Mouse (Mus musculus) liver, embryonic 11.5 days (tissue): ENCODE measurements at regions not wholly inside any gene's neighbourhood (a gene's known extent, or its start where the extent isn't known, plus 50 kb on each side); places are given as distances from the start of the nearest gene placed in this dataset.

ENCODE experiments used
- ATAC-seq: fragments of 200-750 bp; cut with Nextera tagmentation; replicated peaks from 2 replicates; pipeline ENCODE4 v1.8.0; 2017; ENCODE audit warnings: moderate number of reproducible peaks, mild to moderate bottlenecking, moderate TSS enrichment, moderate library complexity; ENCODE audit not compliant: low FRiP score
- DNase-seq: peaks from one replicate; pipeline ENCODE4 v3.0.0-alpha.2; 2017; ENCODE audit warnings: low spot score
- H3K27ac ChIP-seq: fragments of 300-500 bp; sonication (generic); 2 replicates; pipeline ENCODE4 v1.5.1; 2014; ENCODE audit warnings: mild to moderate bottlenecking, low read depth, low read length, control low read depth
- H3K27me3 ChIP-seq: fragments of 300-500 bp; sonication (generic); replicated peaks from 2 replicates; pipeline ENCODE4 v1.6.1; 2014; ENCODE audit warnings: low read length, mixed read lengths; ENCODE audit not compliant: control insufficient read depth, insufficient read depth
- H3K36me3 ChIP-seq: fragments of 300-500 bp; sonication (generic); 2 replicates; pipeline ENCODE4 v1.6.1; 2014; ENCODE audit warnings: mild to moderate bottlenecking, low read length, moderate library complexity, mixed read lengths; ENCODE audit not compliant: control insufficient read depth, insufficient read depth
- H3K4me1 ChIP-seq: fragments of 300-500 bp; sonication (generic); replicated peaks from 2 replicates; pipeline ENCODE4 v1.6.1; 2014; ENCODE audit warnings: low read length, mixed read lengths; ENCODE audit not compliant: control insufficient read depth, insufficient read depth
- H3K4me2 ChIP-seq: fragments of 300-500 bp; sonication (generic); 2 replicates; pipeline ENCODE4 v1.6.1; 2014; ENCODE audit warnings: mild to moderate bottlenecking, control low read depth, moderate library complexity
- H3K4me3 ChIP-seq: fragments of 300-500 bp; sonication (generic); 2 replicates; pipeline ENCODE4 v1.5.1; 2014; ENCODE audit warnings: low read depth, low read length, control low read depth
- H3K9ac ChIP-seq: fragments of 300-500 bp; sonication (generic); 2 replicates; pipeline ENCODE4 v1.6.1; 2014; ENCODE audit warnings: low read depth, low read length, control low read depth
- H3K9me3 ChIP-seq: fragments of 300-500 bp; sonication (generic); 2 replicates; pipeline ENCODE4 v1.6.1; 2016; ENCODE audit warnings: low read length, inconsistent platforms, mixed read lengths; ENCODE audit not compliant: control insufficient read depth
- WGBS: fragments of 180-500 bp; shearing (Covaris S2); extraction: QIAGEN DNeasy Blood & Tissue Kit; methylation state at CpG from one replicate; pipeline ENCODE4 v1.1.7; 2014; 5-methylcytosine and 5-hydroxymethylcytosine counted together

DNA sequence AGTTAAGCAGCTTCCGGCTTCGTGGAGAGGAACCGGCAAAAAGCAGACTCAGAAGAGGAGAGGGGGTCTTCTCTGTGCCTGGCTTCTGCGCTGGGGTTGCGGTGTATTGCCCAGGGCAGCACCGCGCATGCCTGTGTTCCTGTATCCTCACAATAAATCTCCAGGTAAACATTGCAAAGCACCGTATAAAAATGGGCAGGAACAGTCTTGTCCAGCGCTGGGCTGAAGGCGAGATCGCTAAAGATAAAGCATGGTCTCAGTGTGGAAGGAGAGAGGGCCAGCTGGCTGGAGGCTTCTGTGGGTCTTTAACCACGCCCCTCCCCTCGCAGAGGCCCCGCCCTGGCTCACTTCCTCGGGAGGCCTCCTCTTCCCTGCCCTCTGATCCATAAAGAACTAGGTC is 269.1 kb downstream of the Zfp704 start:
- peak overlapping the region; percentile 30 for H3K4me3 ChIP-seq
- H3K4me2 ChIP-seq: peak overlapping the region; percentile 71
- no peak overlapping the region for H3K27ac ChIP-seq
- H3K27me3 ChIP-seq: peaks cover 5% of the 10 kb centered on the region; the same call in 1 of the 2 replicates
- no peaks in the 10 kb centered on the region for H3K9me3 ChIP-seq
- 2% methylated on average over 15 of the region's 15 CpGs for WGBS
- peaks cover 3% of the 10 kb centered on the region; the same call in 1 of the 2 replicates for H3K4me1 ChIP-seq
- DNase-seq (no peak), ATAC-seq (peak; percentile 51; the same call in 1 of the 2 replicates)
- no peak overlapping the region for H3K9ac ChIP-seq
- H3K36me3 ChIP-seq: no peaks in the 10 kb centered on the region

DNA sequence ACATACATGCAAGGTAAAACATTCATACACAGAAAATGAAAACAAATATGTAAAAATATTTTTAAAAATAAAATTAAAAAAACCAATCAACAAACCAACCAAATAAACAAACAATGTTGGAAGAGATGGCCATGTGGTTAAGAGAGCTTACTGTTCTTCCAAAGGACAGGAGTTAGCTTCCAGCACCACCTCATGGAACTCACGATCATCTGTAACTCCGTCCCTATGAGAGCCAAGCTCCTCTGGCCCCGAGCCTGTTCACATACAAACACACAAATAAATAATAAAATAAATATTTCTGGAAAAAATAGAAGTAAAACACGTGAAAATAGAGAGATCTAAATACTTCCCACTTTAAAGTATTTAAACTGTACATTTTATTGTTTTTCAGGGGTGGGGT is 269.5 kb downstream of the Zfp704 start:
- Histone ChIP-seq H3K4me2 (peak overlapping the region; percentile 71), H3K4me1 (peaks cover 3% of the 10 kb centered on the region; the same call in 1 of the 2 replicates), H3K9ac (no peak overlapping the region), H3K27me3 (peaks cover under 1% of the 10 kb centered on the region; the same call in 1 of the 2 replicates), H3K4me3 (peak overlapping the region; percentile 30), H3K36me3 (no peaks in the 10 kb centered on the region), H3K9me3 (no peaks in the 10 kb centered on the region), H3K27ac (no peak overlapping the region)
- 32% methylated on average over 4 of the region's 4 CpGs for WGBS
- DNase-seq: no peak
- ATAC-seq: no peak

DNA sequence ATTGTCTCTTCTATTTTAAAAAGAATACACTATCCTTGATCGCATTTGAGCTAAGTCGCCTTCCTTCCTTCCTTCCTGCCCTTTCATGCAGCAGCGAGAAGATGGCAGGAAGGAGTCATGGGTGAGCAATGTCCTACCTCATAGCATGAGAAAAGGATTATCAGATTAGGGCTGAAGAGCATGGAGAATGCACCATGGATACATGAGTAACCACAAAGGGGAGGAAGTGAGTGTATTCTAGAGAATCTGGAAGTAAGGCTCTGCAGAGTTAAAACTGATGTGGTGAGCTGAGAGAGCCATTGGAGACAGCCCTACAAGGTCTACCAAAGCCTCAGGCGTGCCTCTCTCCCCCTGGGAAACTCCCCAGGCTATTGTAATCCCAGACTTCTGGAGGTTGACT is 270.2 kb downstream of the Zfp704 start:
- WGBS: 48% methylated on average over 4 of the region's 4 CpGs
- peaks cover 3% of the 10 kb centered on the region; the same call in 1 of the 2 replicates for H3K4me1 ChIP-seq

DNA sequence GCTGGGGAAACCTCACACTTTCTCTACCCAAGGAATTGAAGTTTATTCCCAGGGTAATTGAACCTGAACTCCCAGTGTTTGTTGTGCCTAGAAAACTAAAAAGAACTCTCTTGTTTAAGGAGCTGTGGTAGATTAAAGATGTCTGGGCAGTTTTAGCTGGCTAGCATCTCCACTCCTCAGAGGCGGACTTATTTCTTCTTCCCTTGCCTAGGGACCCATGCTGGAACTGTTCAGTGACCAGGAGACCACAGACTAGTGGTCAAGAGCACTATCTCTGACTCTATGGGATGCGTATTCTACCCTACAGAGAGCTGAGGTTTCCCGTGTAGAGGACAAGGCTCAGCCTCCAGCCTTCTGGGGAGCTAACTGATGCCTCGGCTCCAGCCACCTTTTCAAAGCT is 274.3 kb downstream of the Zfp704 start:
- H3K36me3 ChIP-seq: no peaks in the 10 kb centered on the region
- no peaks in the 10 kb centered on the region for H3K9me3 ChIP-seq
- H3K4me1 ChIP-seq: peaks cover 3% of the 10 kb centered on the region
- H3K4me2 ChIP-seq: no peak overlapping the region
- no peaks in the 10 kb centered on the region for H3K27me3 ChIP-seq
- no peak overlapping the region for H3K27ac ChIP-seq
- H3K9ac ChIP-seq: no peak overlapping the region
- H3K4me3 ChIP-seq: no peak overlapping the region
- ATAC-seq (no peak), DNase-seq (no peak)
- WGBS: 56% methylated on average over 4 of the region's 4 CpGs

More for the DNA sequence above, 270.2 kb downstream of the Zfp704 start:
- Histone ChIP-seq H3K4me2 (no peak overlapping the region), H3K4me3 (no peak overlapping the region), H3K9me3 (no peaks in the 10 kb centered on the region), H3K36me3 (no peaks in the 10 kb centered on the region), H3K27ac (no peak overlapping the region), H3K9ac (no peak overlapping the region), H3K27me3 (no peaks in the 10 kb centered on the region; the same call in 1 of the 2 replicates)
- ATAC-seq (no peak), DNase-seq (no peak)
